Mouse (Mus musculus) brain, embryonic 14.5 days (tissue): ENCODE results near the gene Rnf8. TPM values are rescaled to one million over a fixed set of nuclear protein-coding genes. Genes with fewer than 3 reads are reported as not detected.

ENCODE experiments used
- DNase-seq: peaks from one replicate; pipeline ENCODE4 v3.0.0-alpha.2; 2011; ENCODE audit warnings: low read depth
- CTCF ChIP-seq: fragments of 200-500 bp; IDR thresholded peaks from 2 replicates; pipeline ENCODE4 v1.5.1; 2012; ENCODE audit warnings: inconsistent platforms, mild to moderate bottlenecking, moderate library complexity, borderline replicate concordance; ENCODE audit not compliant: insufficient read depth, insufficient read length; ENCODE audit errors: extremely low read depth
- POLR2A ChIP-seq: fragments of 200-500 bp; IDR thresholded peaks from 2 replicates; pipeline ENCODE4 v1.6.1; 2012; ENCODE audit warnings: mild to moderate bottlenecking, inconsistent platforms, borderline replicate concordance; ENCODE audit not compliant: poor library complexity, insufficient read depth, insufficient read length, severe bottlenecking; ENCODE audit errors: extremely low read depth
- polyA plus RNA-seq: library from polyadenylated mRNA; depleted of rRNA; stranded (reverse); fragments of >200 nt; gene quantifications from 2 replicates; pipeline ENCODE4 v1.2.3, GENCODE M21; 2012

Gene Rnf8
- polyA plus RNA-seq, 1 experiment: 57.7 TPM

DNA sequence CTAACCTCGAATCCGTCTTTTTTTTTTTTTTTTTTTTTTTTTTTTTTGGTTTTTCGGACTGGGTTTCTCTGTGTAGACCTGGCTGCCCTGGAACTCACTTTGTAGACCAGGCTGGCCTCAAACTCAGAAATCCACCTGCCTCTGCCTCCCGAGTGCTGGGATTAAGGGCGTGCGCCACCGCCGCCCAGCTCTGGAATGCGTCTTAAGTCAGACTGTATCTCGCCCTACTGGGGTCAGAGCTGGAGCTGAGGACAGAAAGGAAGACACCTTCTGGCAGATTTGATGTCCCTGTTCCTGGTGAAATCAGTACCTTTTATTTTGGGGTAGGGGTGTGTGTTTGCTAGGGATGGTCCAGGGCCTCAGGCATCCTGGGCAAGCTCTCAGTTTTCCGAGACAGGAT lies 17.7 kb downstream of the Rnf8 start:
- no peak for TF ChIP-seq CTCF
- DNase-seq: no peak

- TF ChIP-seq CTCF (no peak), POLR2A (no peak)
- DNase-seq: no peak
Measured at GRCm38 (mm10) chr17:29635492-29635891, 20.9 kb downstream of the Rnf8 start.

DNA sequence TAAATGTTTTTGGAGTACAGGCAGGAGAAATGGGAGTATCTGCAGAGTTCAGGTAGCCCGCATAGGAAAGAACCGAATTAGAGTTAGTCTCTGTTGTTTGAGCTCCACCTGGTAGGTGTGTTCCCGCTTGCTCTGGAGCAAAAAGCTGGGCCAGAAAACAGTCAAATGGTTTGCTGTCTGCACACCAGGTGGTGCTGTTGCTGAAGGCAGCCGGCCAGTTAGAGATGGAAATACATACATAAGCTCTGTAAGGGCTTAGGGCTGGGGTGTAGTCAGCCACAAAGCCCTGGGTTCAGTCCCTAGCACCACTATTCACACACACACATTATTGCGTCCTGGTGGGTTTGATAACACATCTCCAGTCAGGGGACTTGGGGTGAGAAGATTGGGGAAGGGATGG lies 21.5 kb downstream of the Rnf8 start:
- DNase-seq: peak; percentile 68
- TF ChIP-seq POLR2A (no peak), CTCF (peak; percentile 66)

DNA sequence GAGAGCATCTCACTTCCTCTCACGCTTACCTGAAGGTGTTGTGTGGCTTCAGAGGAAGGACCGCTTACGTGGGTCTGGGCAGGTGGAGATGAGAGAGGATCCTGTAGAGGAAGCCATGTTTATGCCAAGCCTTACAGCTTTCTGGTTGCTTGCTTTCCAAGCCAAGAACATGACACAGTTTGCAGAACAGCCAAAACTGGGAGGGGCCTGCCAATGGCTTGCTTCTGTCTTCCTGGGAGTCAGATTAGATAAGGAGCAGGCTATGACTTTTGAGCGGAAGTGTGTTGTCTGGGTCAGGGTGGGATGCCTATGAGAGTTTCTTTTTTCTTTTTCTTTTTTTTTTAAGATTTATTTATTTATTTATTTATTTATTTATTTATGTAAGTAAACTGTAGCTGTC lies 22.8 kb downstream of the Rnf8 start:
- TF ChIP-seq POLR2A: no peak
- no peak for TF ChIP-seq CTCF
- DNase-seq: peak; percentile 61

GRCm38 (mm10) chr17:29637895-29638294 lies 23.3 kb downstream of the Rnf8 start:
- TF ChIP-seq POLR2A: no peak
- no peak for DNase-seq

DNA sequence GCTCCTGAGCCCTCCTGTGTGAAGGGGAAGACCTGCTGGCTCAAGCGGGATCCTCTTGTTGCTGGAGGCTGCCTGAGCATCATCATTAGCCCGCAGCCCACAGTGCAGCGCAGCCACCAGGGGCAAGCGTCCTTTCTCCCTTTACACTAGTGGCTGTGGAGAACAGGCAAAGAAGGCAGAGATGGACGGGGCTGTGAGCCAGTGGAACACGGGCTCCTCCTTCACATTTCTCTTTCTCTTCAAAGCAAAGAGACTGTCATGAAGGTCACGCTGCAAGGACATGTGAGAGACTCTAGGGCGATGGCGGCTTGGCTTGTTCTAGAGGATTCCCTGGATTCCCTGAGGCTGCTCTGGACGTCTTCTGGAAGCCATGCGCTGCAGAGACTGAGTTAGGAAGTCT lies 26.4 kb downstream of the Rnf8 start:
- no peak for DNase-seq
- no peak for TF ChIP-seq POLR2A
- no peak for TF ChIP-seq CTCF

DNA sequence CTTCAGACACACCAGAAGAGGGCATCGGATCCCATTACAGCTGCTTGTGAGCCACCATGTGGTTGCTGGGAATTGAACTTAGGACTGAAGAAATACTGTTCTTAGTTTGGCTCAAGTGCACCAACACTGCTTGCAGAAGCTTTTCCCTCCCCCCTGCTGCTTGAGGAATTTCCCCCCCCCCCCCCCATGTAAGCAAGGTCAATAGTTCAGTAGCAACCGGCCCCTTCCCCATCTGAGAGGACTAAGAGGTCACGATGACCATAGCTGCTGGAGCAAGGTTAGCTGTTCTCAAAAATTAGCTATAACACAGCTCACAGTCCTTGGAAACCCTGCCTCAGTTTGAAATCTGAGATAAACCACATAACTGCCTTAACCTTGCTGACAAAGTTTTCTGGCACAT lies 27.6 kb downstream of the Rnf8 start:
- TF ChIP-seq POLR2A (no peak), CTCF (no peak)

DNA sequence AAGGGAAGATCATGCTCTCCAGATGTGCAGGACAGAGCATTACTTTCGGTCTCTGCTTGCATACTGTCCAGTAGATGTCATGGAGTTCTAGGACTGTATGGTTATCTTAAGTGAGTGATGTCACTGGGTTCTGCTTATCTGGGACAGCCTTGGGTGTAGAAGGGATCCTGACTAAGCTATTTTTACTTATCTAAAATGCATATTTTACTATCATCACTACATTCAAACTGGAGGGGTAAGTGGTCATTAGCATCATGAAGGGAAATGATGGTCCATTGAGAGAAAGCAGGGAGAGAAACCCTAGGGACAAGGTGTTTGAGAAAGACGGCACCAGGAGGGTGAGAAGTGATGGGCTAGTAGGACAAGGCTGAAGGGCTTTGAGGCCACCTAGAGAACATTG lies 43.7 kb downstream of the Rnf8 start:
- DNase-seq: no peak

More for the DNA sequence above, 27.6 kb downstream of the Rnf8 start:
- DNase-seq: no peak

DNA sequence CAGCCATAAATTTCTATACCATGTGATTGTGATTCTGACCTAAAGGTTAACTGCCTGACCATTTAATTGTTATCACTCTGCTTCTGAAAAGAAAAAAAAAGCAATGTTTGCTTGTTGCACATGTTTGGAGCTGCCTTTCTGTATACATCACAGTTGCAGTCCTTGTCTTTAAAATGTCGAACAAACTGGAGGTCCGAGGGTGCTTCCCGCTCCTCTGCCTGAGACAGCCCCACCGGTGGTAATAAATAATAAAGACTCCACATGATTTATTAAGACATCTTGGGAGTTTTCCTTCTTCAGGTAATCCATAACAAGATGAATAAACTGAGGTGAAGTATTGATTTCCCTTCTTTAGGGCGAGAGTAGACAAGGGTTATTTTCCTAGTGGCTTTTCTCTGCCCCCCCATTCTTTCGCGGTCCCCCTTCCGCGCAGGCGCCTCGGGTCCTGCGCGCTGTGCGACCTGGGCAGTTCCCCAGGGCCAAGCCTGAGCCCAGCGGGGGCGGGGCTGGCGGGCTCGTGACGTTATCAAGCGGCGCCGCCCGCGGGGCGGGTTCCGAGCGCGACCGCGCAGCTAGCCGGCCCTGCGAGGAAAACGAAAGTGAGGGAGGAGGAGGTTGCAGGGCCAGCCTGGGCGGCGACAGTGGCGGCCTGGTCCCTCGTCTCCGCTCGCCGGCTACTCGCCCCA lies 45.6 kb downstream of the Rnf8 start, which contains the start of gene Cmtr1:
Cmtr1 (plus strand) TSS at position 520 of the 686 bp plus-strand sequence.
- TF ChIP-seq CTCF (no peak), POLR2A (peak; percentile 83)
- peak; percentile 96 for DNase-seq

More for the DNA sequence above, 43.7 kb downstream of the Rnf8 start:
- no peak for TF ChIP-seq POLR2A
- no peak for TF ChIP-seq CTCF

DNA sequence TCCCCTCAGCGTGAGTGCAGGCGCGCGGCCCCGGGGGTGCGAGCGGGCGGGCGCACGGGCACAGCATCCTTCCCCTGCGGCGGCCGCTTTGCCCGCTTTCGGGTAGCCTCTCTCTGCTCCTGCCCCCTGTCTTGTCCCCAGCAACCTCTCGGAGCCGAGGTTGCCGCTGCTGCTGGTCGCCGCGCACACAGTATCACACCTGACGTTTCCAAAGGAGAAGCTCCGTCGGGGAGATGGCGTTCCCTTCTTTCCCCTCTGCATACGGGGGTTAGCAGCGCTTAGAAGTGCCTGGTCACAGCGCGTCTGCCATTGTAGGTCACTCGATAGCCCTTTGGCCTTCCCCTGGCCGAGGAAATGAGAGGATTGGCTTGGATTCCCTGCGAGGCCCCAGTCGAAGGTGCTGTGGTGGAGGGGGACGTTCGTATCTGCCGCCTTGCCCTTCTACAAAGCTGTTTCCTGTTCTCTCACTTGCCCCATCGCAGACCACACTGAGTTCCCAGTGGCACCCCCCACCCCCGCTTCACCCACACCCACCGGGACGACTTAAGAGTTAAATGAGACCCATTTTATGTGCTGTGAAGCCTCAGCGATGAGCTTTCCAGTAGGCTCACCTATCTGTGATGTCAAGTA lies 46.3 kb downstream of the Rnf8 start:
- peak; percentile 22 for DNase-seq
- TF ChIP-seq CTCF (no peak), POLR2A (no peak)

DNA sequence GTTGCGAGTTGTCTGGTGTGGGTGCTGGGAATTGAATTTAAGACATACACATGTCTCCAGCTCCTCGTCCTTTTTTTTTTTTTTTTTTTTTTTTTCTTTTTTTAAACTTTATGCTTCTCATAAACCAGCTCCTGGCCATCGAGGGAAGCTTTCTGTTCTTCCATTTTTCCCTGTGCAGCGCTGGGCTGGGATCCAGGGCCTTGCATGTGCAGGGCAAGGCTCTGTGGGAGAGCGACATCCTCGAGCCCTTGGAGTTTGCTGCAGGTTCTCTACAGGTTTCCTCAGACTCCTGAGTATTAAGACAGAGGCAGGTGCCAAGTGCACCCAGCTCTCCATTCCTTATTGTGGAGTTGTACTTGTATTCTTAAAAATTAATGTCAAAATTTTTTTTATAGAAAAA lies 47.6 kb downstream of the Rnf8 start:
- DNase-seq: no peak
- TF ChIP-seq CTCF (no peak), POLR2A (no peak)

GRCm38 (mm10) chr17:29668051-29668986 lies 53.7 kb downstream of the Rnf8 start:
- DNase-seq: peak; percentile 79
- TF ChIP-seq POLR2A (no peak), CTCF (no peak)

- TF ChIP-seq CTCF (no peak), POLR2A (no peak)
- DNase-seq: no peak
Measured at GRCm38 (mm10) chr17:29669030-29669429, 54.4 kb downstream of the Rnf8 start.
